Mouse (Mus musculus) embryonic fibroblast, embryonic 13.5 days (primary cell): Measurements from ENCODE around the gene Tasp1.

ENCODE experiments used
- CTCF ChIP-seq: IDR thresholded peaks from 2 replicates; pipeline ENCODE4 v1.5.1; 2011; ENCODE audit warnings: mild to moderate bottlenecking, control low read depth, low read length, moderate library complexity, borderline replicate concordance; ENCODE audit not compliant: insufficient read depth
- POLR2A ChIP-seq: IDR thresholded peaks from 2 replicates; pipeline ENCODE4 v1.6.1; 2011; ENCODE audit warnings: low read depth, mild to moderate bottlenecking, control low read depth, low read length, moderate library complexity

- TF ChIP-seq CTCF = no peak
- TF ChIP-seq POLR2A = peak; percentile 89
Measured at GRCm38 (mm10) chr2:140066353-140067314, at the start of gene Tasp1.
